Mouse (Mus musculus): ENCODE data around the gene Cd8b1. TPM values are rescaled to one million over a fixed set of nuclear protein-coding genes. Genes with fewer than 3 reads are reported as not detected.

The Cd8b1 gene
- total RNA-seq (2014; rRNA removed) (not detected in 2 replicates), polyA plus RNA-seq (2015; fragmentation: Nextera tagmentation; extraction: Ambion mirVana) (not detected in 2 replicates)

- ATAC-seq (no peak), DNase-seq (ENCODE audit: low spot score) (no peak)
- H3K27me3 ChIP-seq (ENCODE audit: insufficient read depth, low read length) = no peaks in the 10 kb centered on the region
- H3K4me2 ChIP-seq (ENCODE audit: low read depth, low read length) = no peak within 1 kb of the TSS
- H3K9me3 ChIP-seq (ENCODE audit: low read length) = no peaks in the 10 kb centered on the region
- no peak within 1 kb of the TSS for H3K27ac ChIP-seq
- TF ChIP-seq CTCF (IDR thresholded peaks at IDR 0.05; ENCODE audit: low read depth) = no peak
- no peaks in the 10 kb centered on the region for H3K4me1 ChIP-seq (ENCODE audit: insufficient read depth, low read length)
- 92% methylated on average over 7 of the region's 7 CpGs for WGBS
- no peaks in the 10 kb centered on the region for H3K36me3 ChIP-seq (ENCODE audit: insufficient read depth, low read length)
- H3K9ac ChIP-seq (replicated peaks; ENCODE audit: low read length) = no peak within 1 kb of the TSS
- no peak within 1 kb of the TSS for H3K4me3 ChIP-seq (ENCODE audit: low read length)
These were observed at the start of gene Cd8b1 for GRCm38 (mm10) chr6:71322491-71322921. TSS of gene Cd8b1 (plus strand) at chr6:71322788.

- ATAC-seq = no peak
- no peaks in the 10 kb centered on the region for H3K27me3 ChIP-seq (ENCODE audit: insufficient read depth, low read length)
- no peak overlapping the region for H3K9ac ChIP-seq (replicated peaks; ENCODE audit: low read length)
- H3K4me3 ChIP-seq (ENCODE audit: low read length) = no peak overlapping the region
- WGBS = 97% methylated on average over 1 of the region's 1 CpGs
- no peak for DNase-seq (ENCODE audit: low spot score)
- H3K4me1 ChIP-seq (ENCODE audit: insufficient read depth, low read length) = peaks cover 12% of the 10 kb centered on the region
- no peak for TF ChIP-seq CTCF (IDR thresholded peaks at IDR 0.05; ENCODE audit: low read depth)
- H3K9me3 ChIP-seq (ENCODE audit: low read length) = no peaks in the 10 kb centered on the region
- H3K27ac ChIP-seq = no peak overlapping the region
- H3K4me2 ChIP-seq (ENCODE audit: low read depth, low read length) = no peak overlapping the region
- H3K36me3 ChIP-seq (ENCODE audit: insufficient read depth, low read length) = no peaks in the 10 kb centered on the region
These were observed 48.9 kb upstream of the Cd8b1 start for GRCm38 (mm10) chr6:71273715-71274114.

DNA sequence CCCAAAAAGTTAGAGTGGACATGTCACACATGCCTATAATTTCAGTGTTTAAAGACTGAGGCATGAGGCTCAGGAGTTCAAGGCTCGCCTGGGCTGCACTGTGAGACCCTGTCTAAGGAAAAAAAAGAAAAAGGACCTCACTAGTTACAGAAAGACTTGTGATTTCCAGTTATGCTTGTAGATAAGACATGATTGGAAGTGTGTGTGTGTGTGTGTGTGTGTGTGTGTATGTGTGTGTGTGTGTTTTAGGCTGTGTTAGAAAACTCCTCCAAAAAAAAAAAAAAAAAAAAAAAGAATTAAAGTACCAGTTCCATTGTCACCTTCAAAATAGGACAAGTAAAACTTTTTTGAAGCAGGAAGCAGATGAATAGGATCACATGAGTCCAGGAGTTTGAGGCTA, 48.0 kb upstream of the Cd8b1 start:
- no peak overlapping the region for H3K4me3 ChIP-seq (ENCODE audit: low read length)
- H3K4me1 ChIP-seq (ENCODE audit: insufficient read depth, low read length) = peaks cover 12% of the 10 kb centered on the region
- H3K27ac ChIP-seq = no peak overlapping the region
- no peaks in the 10 kb centered on the region for H3K27me3 ChIP-seq (ENCODE audit: insufficient read depth, low read length)
- ATAC-seq (no peak), DNase-seq (ENCODE audit: low spot score) (no peak)
- no peak overlapping the region for H3K9ac ChIP-seq (replicated peaks; ENCODE audit: low read length)
- WGBS = 100% methylated on average over 1 of the region's 1 CpGs
- H3K9me3 ChIP-seq (ENCODE audit: low read length) = no peaks in the 10 kb centered on the region
- no peak for TF ChIP-seq CTCF (IDR thresholded peaks at IDR 0.05; ENCODE audit: low read depth)
- no peak overlapping the region for H3K4me2 ChIP-seq (ENCODE audit: low read depth, low read length)
- no peaks in the 10 kb centered on the region for H3K36me3 ChIP-seq (ENCODE audit: insufficient read depth, low read length)

- Histone ChIP-seq H3K36me3 (ENCODE audit: insufficient read depth, low read length) (peaks cover 6% of the 10 kb centered on the region; the same call in 1 of the 2 replicates), H3K9me3 (ENCODE audit: low read length) (no peaks in the 10 kb centered on the region), H3K27me3 (ENCODE audit: insufficient read depth, low read length) (no peaks in the 10 kb centered on the region), H3K27ac (no peak overlapping the region), H3K9ac (replicated peaks; ENCODE audit: low read length) (no peak overlapping the region), H3K4me3 (ENCODE audit: low read length) (no peak overlapping the region), H3K4me1 (ENCODE audit: insufficient read depth, low read length) (no peaks in the 10 kb centered on the region), H3K4me2 (ENCODE audit: low read depth, low read length) (no peak overlapping the region)
- no peak for ATAC-seq
- WGBS = 43% methylated on average over 1 of the region's 1 CpGs
- TF ChIP-seq CTCF (IDR thresholded peaks at IDR 0.05; ENCODE audit: low read depth) = 0 out of 2 replicates have a peak, but pooled peaks have one; percentile 12
- no peak for DNase-seq (ENCODE audit: low spot score)
These were observed 43.2 kb upstream of the Cd8b1 start for GRCm38 (mm10) chr6:71279418-71279817.

DNA sequence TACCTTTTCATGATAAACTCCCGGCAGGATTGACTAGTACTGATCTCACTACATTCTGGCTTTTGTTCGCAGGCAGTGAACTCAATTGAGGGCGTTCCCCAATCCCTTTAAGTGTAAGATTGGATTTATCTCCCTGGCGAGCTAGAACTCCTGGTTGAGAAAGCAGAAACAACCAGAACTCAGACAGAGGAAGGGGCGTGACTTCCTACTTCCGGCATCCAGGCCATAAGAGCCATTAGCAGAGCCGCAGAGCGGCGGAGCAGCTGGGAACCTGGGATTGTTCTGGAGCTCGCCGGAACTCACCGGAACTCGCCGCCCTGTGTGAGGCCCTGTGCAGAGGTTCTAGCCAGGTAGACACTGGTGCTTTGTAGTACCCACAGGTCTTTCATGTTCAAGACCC, 29.1 kb upstream of the Cd8b1 start:
- ATAC-seq (no peak), DNase-seq (ENCODE audit: low spot score) (no peak)
- H3K4me3 ChIP-seq (ENCODE audit: low read length) = no peak overlapping the region
- H3K4me2 ChIP-seq (ENCODE audit: low read depth, low read length) = no peak overlapping the region
- TF ChIP-seq CTCF (IDR thresholded peaks at IDR 0.05; ENCODE audit: low read depth) = no peak
- no peak overlapping the region for H3K27ac ChIP-seq
- WGBS = 87% methylated on average over 14 of the region's 14 CpGs
- no peak overlapping the region for H3K9ac ChIP-seq (replicated peaks; ENCODE audit: low read length)
- H3K4me1 ChIP-seq (ENCODE audit: insufficient read depth, low read length) = no peaks in the 10 kb centered on the region
- H3K9me3 ChIP-seq (ENCODE audit: low read length) = no peaks in the 10 kb centered on the region
- no peaks in the 10 kb centered on the region for H3K36me3 ChIP-seq (ENCODE audit: insufficient read depth, low read length)
- no peaks in the 10 kb centered on the region for H3K27me3 ChIP-seq (ENCODE audit: insufficient read depth, low read length)

DNA sequence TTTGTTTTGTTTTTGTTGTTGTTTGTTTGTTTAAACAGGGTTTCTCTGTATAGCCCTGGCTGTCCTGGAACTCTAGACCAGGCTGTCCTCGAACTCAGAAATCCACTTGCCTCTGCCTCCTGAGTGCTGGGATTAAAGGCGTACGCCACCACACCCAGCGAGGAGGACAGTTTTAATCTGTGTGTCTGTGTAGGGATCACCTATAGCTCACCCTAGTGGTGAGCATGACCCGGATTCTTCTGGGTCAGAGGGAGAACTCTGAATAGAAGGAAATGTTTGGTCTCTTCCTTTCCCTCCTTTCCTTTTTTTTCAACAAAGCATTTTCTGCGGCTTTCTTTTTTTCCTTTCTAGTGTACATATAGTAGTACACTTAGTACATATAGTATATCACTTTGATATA, 27.3 kb upstream of the Cd8b1 start:
- H3K4me3 ChIP-seq (ENCODE audit: low read length) = no peak overlapping the region
- 70% methylated on average over 6 of the region's 6 CpGs for WGBS

DNA sequence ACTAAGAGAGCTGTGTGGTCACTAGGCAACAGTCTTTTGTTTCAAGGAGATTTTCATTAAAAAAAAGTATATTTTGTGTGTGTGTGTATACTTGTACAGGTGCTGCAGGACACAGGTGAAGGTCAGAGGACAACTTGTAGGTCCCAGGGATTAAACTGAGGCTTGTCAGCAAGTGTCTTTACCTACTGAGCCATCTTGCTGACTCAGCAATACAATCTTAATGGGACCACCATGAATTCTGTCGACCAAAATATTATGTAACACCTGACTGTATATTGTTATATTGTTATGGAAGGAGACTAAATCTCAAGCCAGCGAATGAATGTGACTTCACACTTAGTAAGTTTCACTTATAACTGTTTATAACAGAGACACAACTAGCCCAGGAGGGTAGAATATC, 24.5 kb upstream of the Cd8b1 start:
- H3K4me3 ChIP-seq (ENCODE audit: low read length) = no peak overlapping the region
- no peaks in the 10 kb centered on the region for H3K27me3 ChIP-seq (ENCODE audit: insufficient read depth, low read length)
- H3K9me3 ChIP-seq (ENCODE audit: low read length) = no peaks in the 10 kb centered on the region
- no peaks in the 10 kb centered on the region for H3K4me1 ChIP-seq (ENCODE audit: insufficient read depth, low read length)
- H3K27ac ChIP-seq = no peak overlapping the region
- no peak for ATAC-seq
- no peak for TF ChIP-seq CTCF (IDR thresholded peaks at IDR 0.05; ENCODE audit: low read depth)
- no peak for DNase-seq (ENCODE audit: low spot score)
- WGBS = 61% methylated on average over 2 of the region's 2 CpGs
- no peak overlapping the region for H3K4me2 ChIP-seq (ENCODE audit: low read depth, low read length)
- no peaks in the 10 kb centered on the region for H3K36me3 ChIP-seq (ENCODE audit: insufficient read depth, low read length)
- H3K9ac ChIP-seq (replicated peaks; ENCODE audit: low read length) = no peak overlapping the region

More for the DNA sequence above, 27.3 kb upstream of the Cd8b1 start:
- no peak for DNase-seq (ENCODE audit: low spot score)
- Histone ChIP-seq H3K27me3 (ENCODE audit: insufficient read depth, low read length) (no peaks in the 10 kb centered on the region), H3K4me2 (ENCODE audit: low read depth, low read length) (no peak overlapping the region), H3K4me1 (ENCODE audit: insufficient read depth, low read length) (no peaks in the 10 kb centered on the region), H3K36me3 (ENCODE audit: insufficient read depth, low read length) (no peaks in the 10 kb centered on the region), H3K27ac (no peak overlapping the region), H3K9me3 (ENCODE audit: low read length) (no peaks in the 10 kb centered on the region), H3K9ac (replicated peaks; ENCODE audit: low read length) (no peak overlapping the region)
- 0 out of 2 replicates have a peak, but pooled peaks have one; percentile 2 for TF ChIP-seq CTCF (IDR thresholded peaks at IDR 0.05; ENCODE audit: low read depth)
- ATAC-seq = no peak
